9 mouse cellular contexts compared by ENCODE assay signal in the genomic region with DNA sequence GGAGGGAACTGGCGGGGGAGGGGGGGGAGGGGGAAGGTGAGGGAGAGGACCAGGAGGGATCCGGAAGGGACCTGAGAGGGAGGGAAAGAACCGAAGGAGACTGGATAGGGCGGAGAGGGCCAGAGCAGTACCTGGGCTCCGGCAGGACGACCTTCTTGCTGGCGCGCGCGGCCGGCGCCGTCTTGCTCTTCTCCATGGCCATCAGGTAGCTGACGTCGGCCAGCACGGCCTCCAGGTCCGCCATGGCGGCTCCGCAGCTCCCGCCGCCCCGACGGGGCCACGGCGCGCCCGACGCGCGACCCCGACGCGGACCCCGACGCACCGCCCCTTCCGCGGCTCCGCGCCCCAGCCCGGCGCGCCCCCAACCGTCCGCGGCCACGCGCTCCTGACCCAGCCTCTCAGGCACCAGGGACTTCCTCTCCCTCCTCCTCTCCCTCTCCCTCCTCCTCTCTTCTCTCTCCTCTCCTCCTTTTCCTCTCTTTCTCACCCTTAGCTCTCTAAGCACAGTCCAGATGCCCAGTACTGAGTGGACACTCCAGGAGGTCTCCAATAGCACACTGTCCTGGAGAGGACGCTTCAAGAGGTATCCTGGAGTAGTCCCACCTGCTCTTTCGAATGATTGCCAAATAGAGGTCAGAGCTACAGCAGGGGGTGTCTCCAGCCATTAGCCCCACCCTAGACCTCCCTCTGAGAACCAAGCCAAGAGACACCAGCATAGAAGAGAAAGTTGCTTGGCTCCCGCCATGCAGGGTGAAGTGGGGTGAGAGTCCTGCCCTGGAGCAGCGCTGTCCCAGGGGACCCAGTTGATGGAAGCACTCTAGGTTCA. TPM values are rescaled to one million over a fixed set of nuclear protein-coding genes. Genes with fewer than 3 reads are reported as not detected.
DNase-seq lines count a peak whose midpoint lies in the region; ATAC-seq and TF ChIP-seq lines count a peak whose summit lies in the region.
"Had no signal": no experiment of that assay in that cellular context is flagged by ENCODE, and none has a peak within 500 bp of the region (broad histone marks: within the 10 kb centered on the region; RNA-seq: fewer than 3 reads in every experiment).

A gene (minus strand): TSS at position 556 of the 826 bp plus-strand sequence.

- H3K27ac ChIP-seq in hindbrain, embryonic 11.5 days (ENCODE audit: low read depth, low read length) = no peak within 1 kb of the TSS
- H3K27ac ChIP-seq in lung, postnatal 0 days (ENCODE audit: low read length) = peak within 1 kb of the TSS; percentile 88

- no peaks in the 10 kb centered on the region for H3K9me3 ChIP-seq in hindbrain, embryonic 11.5 days (ENCODE audit: control insufficient read depth, low read length)
- H3K9me3 ChIP-seq in lung, postnatal 0 days (ENCODE audit: low read length) = no peaks in the 10 kb centered on the region

- no peaks in the 10 kb centered on the region for H3K4me1 ChIP-seq in hindbrain, embryonic 11.5 days (replicated peaks; ENCODE audit: control insufficient read depth, insufficient read depth, low read length)
- H3K4me1 ChIP-seq in lung, postnatal 0 days (ENCODE audit: insufficient read depth, low read depth, low read length) = 0 out of 2 replicates have a peak, but pooled peaks cover 6% of the 10 kb centered on the region

- 6% methylated on average over 25 of the region's 52 CpGs for WGBS in hindbrain, embryonic 11.5 days
- WGBS in lung, postnatal 0 days = 2% methylated on average over 30 of the region's 52 CpGs

- DNase-seq in R1 (ENCODE audit: low read depth, low spot score) = peak; percentile 71
- peak; percentile 80 for DNase-seq in cerebellum, adult 9-10 months
- peak; percentile 74 for DNase-seq in hindbrain, embryonic 11.5 days (ENCODE audit: low spot score)
- DNase-seq in layer of hippocampus, postnatal 14 days (ENCODE audit: low spot score in 2 of 2) = peak; percentile 61
- DNase-seq in lung, postnatal 0 days (ENCODE audit: low spot score) = peak; percentile 85
- peak; percentile 42 for DNase-seq in ovary, postnatal 14 days (ENCODE audit: low spot score)
- peak; percentile 41 to 50 for DNase-seq in urinary bladder, postnatal 36 days (ENCODE audit: low spot score in 2 of 2)

- H3K27me3 ChIP-seq in hindbrain, embryonic 11.5 days (ENCODE audit: control insufficient read depth, insufficient read depth, low read length) = peaks cover 5% of the 10 kb centered on the region
- no peaks in the 10 kb centered on the region for H3K27me3 ChIP-seq in lung, postnatal 0 days (replicated peaks; ENCODE audit: insufficient read depth, low read length)

- no peaks in the 10 kb centered on the region for H3K36me3 ChIP-seq in hindbrain, embryonic 11.5 days (ENCODE audit: control insufficient read depth, insufficient read depth, low read length)
- no peaks in the 10 kb centered on the region for H3K36me3 ChIP-seq in lung, postnatal 0 days (ENCODE audit: insufficient read depth, low read length)

- H3K4me3 ChIP-seq in hindbrain, embryonic 11.5 days (ENCODE audit: low read depth, low read length) = peak within 1 kb of the TSS; percentile 52
- peak within 1 kb of the TSS; percentile 57 for H3K4me3 ChIP-seq in lung, postnatal 0 days (ENCODE audit: low read depth, low read length)

- peak within 1 kb of the TSS; percentile 70 for H3K4me2 ChIP-seq in hindbrain, embryonic 11.5 days (replicated peaks; ENCODE audit: low read depth, low read length)
- H3K4me2 ChIP-seq in lung, postnatal 0 days (replicated peaks; ENCODE audit: low read depth, low read length) = peak within 1 kb of the TSS; percentile 74

- H3K9ac ChIP-seq in hindbrain, embryonic 11.5 days (ENCODE audit: low read depth, low read length) = peak within 1 kb of the TSS; percentile 64
- H3K9ac ChIP-seq in lung, postnatal 0 days (replicated peaks; ENCODE audit: low read depth) = peak within 1 kb of the TSS; percentile 26

- peak; percentile 43; the same call in 1 of the 2 replicates for TF ChIP-seq EP300 in lung, postnatal 0 days (IDR thresholded peaks at IDR 0.05)

- TF ChIP-seq CTCF in lung, postnatal 0 days (IDR thresholded peaks at IDR 0.05) = no peak

- peak; percentile 41 for ATAC-seq in frontal cortex, adult (ENCODE audit: low TSS enrichment)
- peak; percentile 78 for ATAC-seq in hindbrain, embryonic 11.5 days (ENCODE audit: low FRiP score)
- peak; percentile 81 for ATAC-seq in lung, postnatal 0 days
- ATAC-seq: Patski had no signal

RNA-seq across cellular contexts. Expression of the gene that starts here (rescaled TPM):
- polyA plus RNA-seq in hindbrain, embryonic 11.5 days (2014; fragmentation: Nextera tagmentation; extraction: Ambion mirVana) = 4.4 and 5.6 TPM in 2 replicates
- 10 to 100 TPM; 57.3 to 76.8 TPM for total RNA-seq in layer of hippocampus, postnatal 14 days (2021)
- 13.6 and 16.4 TPM in 2 replicates for polyA plus RNA-seq in lung, postnatal 0 days (2015; fragmentation: Nextera tagmentation; extraction: Ambion mirVana)
- polyA plus RNA-seq: Patski had no signal
